8 mouse cellular contexts compared by ENCODE assay signal in genomic region chr16:65029675-65030074, GRCm38 (mm10).
DNase-seq lines count a peak whose midpoint lies in the region; TF ChIP-seq lines count a peak whose summit lies in the region.

No protein-coding gene starts in this region.

- peak; percentile 9 for DNase-seq in lung, postnatal 10 days
- DNase-seq in lung, postnatal 4 days: no peak
- peak; percentile 93 to 95 for DNase-seq in cerebellum, postnatal 10 days
- DNase-seq in layer of hippocampus, postnatal 10 days (ENCODE audit: low spot score in 2 of 2): peak; percentile 59 to 68
- peak; percentile 18 for DNase-seq in right cerebral cortex, postnatal 14 days
- no peak for DNase-seq in urinary bladder, adult 18-20 months (ENCODE audit: low spot score in 2 of 2)
- no peak for DNase-seq in ovary, postnatal 14 days (ENCODE audit: low spot score)
- DNase-seq in thymus, adult 2 months: no peak

- 48% methylated on average over 1 of the region's 1 CpGs for WGBS in thymus, adult 2 months

- no peak overlapping the region for H3K4me3 ChIP-seq in thymus, adult 2 months (ENCODE audit: control insufficient read depth, insufficient read depth, low read length)

- H3K27me3 ChIP-seq in thymus, adult 2 months (ENCODE audit: control insufficient read depth, insufficient read depth, low read length): no peaks in the 10 kb centered on the region

- no peaks in the 10 kb centered on the region for H3K4me1 ChIP-seq in thymus, adult 2 months (replicated peaks; ENCODE audit: control insufficient read depth, insufficient read depth, low read length)

- H3K36me3 ChIP-seq in thymus, adult 2 months (ENCODE audit: control insufficient read depth, insufficient read depth, low read length): no peaks in the 10 kb centered on the region

- H3K27ac ChIP-seq in thymus, adult 2 months (ENCODE audit: control insufficient read depth, insufficient read depth, low read length): no peak overlapping the region

- TF ChIP-seq CTCF in thymus, adult 2 months (IDR thresholded peaks at IDR 0.05; ENCODE audit: borderline replicate concordance, control insufficient read depth, extremely low read depth, insufficient read depth, low read length, poor library complexity): no peak

- no peak for TF ChIP-seq POLR2A in thymus, adult 2 months (IDR thresholded peaks at IDR 0.05; ENCODE audit: control insufficient read depth, extremely low read depth, insufficient read depth, low read length, poor library complexity)

Comparison
In these comparisons a context has a peak if more than half of its experiments do, and no peak if none do; other contexts are left out.
1. DNase-seq: peak in lung, postnatal 10 days (single experiment), cerebellum, postnatal 10 days (2 of 2), layer of hippocampus, postnatal 10 days (2 of 2) and right cerebral cortex, postnatal 14 days (single experiment); none in lung, postnatal 4 days (0 of 2), urinary bladder, adult 18-20 months (0 of 2), ovary, postnatal 14 days (single experiment) and thymus, adult 2 months (single experiment).